Mouse (Mus musculus): Measurements from ENCODE around the gene Acad10.
"Not testable (repeated sequence)": the region's sequence is repeated elsewhere in the genome, so short reads cannot be mapped to it uniquely, and the experiment has no call there.

Gene Acad10

DNA sequence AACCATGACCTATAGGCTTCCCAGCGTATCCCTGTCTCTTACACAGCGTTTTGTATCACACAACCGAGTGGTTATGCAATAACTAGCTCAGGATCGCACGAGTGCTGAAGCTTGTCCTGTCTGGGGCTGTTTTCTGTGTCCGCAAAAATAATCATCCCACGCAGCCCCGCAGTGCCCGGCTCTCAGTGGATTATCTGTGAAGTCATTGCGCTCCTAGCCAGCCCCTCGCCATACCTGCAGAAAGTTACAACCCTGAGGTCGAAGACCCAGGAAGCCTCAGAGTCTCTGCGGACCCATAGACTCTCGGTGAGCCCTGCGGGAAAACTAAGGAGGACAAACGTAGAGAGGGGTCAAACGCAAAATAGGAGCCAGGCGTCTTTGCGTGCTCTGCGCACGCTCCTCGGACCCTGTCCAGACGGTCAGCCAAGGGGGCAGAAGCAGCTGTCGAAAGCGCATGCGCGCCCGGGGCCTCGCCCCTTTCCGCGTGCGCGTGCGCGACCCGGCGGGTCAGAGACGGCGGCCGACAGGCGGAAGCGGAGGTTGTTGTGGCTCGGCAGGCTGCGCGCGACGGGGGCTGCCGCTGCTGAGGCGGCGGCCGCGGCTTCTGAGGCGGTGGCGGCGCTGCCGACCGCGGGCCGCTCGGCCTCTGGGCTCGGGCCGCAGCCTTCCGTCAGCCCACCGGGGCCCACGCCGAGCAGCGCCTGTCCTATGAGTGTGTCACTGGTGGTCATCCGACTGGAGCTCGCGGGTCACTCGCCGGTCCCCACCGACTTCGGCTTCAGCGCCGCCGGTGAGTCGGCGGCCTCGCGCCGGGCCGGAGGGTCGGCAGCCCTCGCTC is at the start of gene Acad10, which contains the start of gene Brap:
Gene Acad10 (minus strand): TSS at position 456 of the 838 bp plus-strand sequence.
Gene Brap (plus strand): TSS at position 505 of the 838 bp plus-strand sequence.
- peak; percentile 90 to 93 for DNase-seq (ENCODE audit: low spot score in 2 of 2)

GRCm38 (mm10) chr5:121704512-121705248 is 44.4 kb upstream of the Acad10 start:
- DNase-seq (ENCODE audit: low spot score in 2 of 2): no peak

DNA sequence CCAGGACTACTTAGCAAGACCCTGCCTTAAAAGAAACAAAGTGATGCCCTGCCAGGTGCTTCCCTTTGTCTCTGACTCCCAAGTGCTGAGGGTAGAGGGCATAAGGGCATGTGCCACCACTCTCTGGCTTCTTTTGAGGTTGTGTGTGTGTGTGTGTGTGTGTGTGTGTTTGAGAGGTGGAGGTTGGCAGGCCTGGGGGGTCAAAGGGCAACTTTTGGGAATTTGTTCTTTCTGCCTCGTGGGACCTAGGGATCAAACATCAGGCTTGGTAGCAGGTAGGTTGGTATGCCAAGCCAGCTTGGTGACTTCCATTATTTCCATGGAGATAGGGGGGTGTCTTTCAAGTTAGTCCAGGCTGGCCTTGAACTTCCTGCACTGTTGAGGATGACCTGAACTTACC is 43.0 kb upstream of the Acad10 start:
- no peak for DNase-seq (ENCODE audit: low spot score in 2 of 2)

GRCm38 (mm10) chr5:121701111-121701769 is 40.9 kb upstream of the Acad10 start:
- DNase-seq (ENCODE audit: low spot score in 2 of 2): no peak

- peak; percentile 22 to 38 for DNase-seq (ENCODE audit: low spot score in 2 of 2)
These were observed 40.2 kb upstream of the Acad10 start for GRCm38 (mm10) chr5:121700496-121700895.

DNA sequence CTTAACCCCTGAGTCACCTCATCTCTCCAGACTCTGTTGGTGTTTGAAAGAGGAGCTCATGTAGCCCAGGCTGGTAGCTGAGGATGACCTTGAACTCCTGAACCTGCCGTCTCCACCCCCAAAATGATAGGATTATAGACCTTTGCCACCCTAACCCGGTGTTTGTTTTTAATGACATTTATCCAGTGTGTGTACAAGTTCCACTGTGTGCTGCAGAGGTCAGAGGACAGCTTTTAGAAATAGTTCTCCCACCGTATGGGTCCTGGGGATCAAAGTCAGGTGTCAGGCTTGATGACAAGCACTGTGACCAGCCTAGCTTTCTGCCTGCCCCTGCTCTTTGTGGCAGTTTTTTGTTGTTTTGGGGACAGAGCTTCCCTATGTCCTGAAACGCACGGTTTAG is 39.6 kb upstream of the Acad10 start:
- no peak for DNase-seq (ENCODE audit: low spot score in 2 of 2)

- DNase-seq (ENCODE audit: low spot score in 2 of 2): no peak
These were observed 36.4 kb upstream of the Acad10 start for GRCm38 (mm10) chr5:121696761-121697160.

GRCm38 (mm10) chr5:121692897-121693296 is 32.6 kb upstream of the Acad10 start:
- DNase-seq (ENCODE audit: low spot score in 2 of 2): no peak

DNA sequence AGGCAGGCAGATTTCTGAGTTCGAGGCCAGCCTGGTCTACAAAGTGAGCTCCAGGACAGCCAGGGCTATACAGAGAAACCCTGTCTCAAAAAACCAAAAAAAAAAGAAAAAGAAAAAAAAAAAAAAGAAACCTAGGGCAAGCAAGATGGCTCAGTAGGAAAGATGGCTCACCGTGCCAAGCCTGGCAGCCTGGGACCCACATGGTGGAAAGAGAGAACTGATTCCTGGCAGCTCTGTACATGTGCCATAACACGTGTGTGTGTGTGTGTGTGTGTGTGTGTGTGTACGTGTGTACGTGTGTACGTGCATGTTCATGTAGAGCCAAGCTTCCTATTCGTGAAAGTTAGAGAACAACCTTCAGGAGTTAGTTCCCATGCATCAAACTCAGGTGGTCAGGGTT is 31.1 kb upstream of the Acad10 start:
- DNase-seq (ENCODE audit: low spot score in 2 of 2): not testable (repeated sequence)

- DNase-seq (ENCODE audit: low spot score in 2 of 2): peak; percentile 9 to 44
These were observed 30.3 kb upstream of the Acad10 start for GRCm38 (mm10) chr5:121690482-121691211.

GRCm38 (mm10) chr5:121686113-121686898 is 26.0 kb upstream of the Acad10 start:
- DNase-seq (ENCODE audit: low spot score in 2 of 2): no peak

GRCm38 (mm10) chr5:121685495-121685894 is 25.2 kb upstream of the Acad10 start:
- no peak for DNase-seq (ENCODE audit: low spot score in 2 of 2)

DNA sequence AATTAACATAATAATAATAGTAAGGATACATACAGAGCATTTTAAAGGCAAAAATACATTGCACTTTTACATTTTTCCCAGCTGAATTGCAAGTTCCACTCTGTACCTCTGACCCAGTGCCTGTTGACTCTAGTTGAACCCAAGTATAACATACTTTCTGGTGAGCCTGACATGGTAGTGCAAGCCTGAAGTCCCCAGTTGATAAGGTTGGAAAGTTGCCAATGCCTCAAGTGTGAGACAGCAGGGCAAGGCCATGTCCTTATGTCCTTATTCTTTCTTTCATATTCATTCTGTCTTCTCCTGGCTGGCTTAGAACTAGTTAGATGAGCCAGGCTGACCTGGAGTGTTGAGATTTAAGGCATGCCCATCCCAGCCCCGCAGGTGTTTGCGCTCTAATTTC is 21.9 kb upstream of the Acad10 start:
- no peak for DNase-seq (ENCODE audit: low spot score in 2 of 2)

DNA sequence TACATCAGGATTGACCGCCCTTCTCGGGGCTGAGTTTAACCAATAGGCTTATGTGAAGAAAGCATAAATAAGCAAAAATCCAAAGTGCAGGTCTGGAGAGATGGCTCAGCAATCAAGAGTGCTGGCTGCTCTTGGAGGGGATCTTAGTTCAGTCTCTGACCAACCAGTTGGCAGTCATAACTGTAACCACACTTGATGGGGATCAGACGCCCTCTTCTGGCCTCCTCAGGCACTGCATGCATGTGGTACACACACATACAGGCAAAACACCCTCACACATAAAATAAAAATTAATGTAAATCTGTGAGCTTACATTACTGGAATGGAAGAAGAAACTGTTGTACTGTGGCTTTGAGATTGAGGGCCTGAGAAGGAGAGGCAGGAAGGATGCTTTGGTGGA is 10.1 kb upstream of the Acad10 start:
- no peak for DNase-seq (ENCODE audit: low spot score in 2 of 2)

- no peak for DNase-seq (ENCODE audit: low spot score in 2 of 2)
These were observed 8.1 kb upstream of the Acad10 start for GRCm38 (mm10) chr5:121668411-121668810.

DNA sequence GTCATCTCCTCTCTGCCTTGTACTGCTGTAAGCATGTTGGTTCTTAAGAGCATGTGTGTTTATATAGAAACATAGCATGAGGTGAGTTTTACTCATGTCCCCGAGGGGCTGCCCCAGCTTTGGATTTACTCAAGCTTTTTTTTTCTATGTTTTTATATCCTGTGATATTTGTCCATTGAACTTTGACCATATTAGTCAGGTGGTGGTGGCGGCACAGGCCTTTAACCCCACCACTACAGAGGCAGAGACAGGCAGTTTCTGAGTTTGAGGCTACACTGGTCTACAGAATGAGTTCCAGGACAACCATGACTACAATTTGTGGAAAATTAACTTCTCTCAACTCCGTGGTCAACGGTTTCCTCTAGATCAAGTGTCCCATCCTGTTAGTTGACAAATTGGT is 6.8 kb upstream of the Acad10 start:
- DNase-seq (ENCODE audit: low spot score in 2 of 2): no peak

- DNase-seq (ENCODE audit: low spot score in 2 of 2): no peak
These were observed 4.7 kb upstream of the Acad10 start for GRCm38 (mm10) chr5:121664971-121665370.

DNA sequence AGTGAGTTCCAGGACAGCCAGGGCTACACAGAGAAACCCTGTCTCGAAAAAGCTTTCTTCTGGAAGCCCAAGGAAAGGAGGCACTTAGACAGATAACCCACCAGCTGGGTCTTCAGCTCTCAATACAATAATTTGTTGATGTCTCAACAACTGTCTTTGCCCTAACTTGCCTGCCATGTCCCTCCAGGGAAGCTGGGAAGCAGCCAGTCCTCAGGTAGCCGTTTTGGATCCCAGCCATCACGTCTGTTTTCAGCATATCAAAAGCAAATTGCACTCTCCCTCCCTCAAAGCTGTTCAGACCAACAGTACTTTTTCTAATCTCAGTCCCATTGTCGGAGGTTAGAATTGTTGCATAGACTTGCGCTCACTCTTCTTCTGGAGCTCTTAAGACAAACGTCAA is 3.8 kb upstream of the Acad10 start:
- DNase-seq (ENCODE audit: low spot score in 2 of 2): no peak

DNA sequence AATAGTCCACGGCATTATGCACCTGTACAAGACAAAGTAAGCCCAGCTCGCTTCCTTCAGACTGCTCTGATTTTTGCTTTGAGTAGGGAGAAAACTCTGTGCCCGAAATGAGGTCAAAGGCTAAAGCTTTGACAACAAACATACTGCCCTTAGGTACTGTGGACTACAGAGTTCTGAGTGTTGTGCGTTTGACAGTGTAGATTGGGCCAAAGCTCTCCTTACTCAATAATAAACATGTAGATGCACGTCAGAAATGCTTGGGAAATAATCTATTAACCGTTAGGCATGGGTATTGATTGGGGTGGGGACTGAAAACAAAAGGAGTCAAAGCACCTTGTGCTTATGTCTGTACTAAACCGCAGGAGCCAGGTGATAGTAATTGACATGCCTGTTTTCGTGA is 3.1 kb upstream of the Acad10 start:
- DNase-seq (ENCODE audit: low spot score in 2 of 2): no peak

GRCm38 (mm10) chr5:121661494-121661893 is 1.2 kb upstream of the Acad10 start:
- no peak for DNase-seq (ENCODE audit: low spot score in 2 of 2)

DNA sequence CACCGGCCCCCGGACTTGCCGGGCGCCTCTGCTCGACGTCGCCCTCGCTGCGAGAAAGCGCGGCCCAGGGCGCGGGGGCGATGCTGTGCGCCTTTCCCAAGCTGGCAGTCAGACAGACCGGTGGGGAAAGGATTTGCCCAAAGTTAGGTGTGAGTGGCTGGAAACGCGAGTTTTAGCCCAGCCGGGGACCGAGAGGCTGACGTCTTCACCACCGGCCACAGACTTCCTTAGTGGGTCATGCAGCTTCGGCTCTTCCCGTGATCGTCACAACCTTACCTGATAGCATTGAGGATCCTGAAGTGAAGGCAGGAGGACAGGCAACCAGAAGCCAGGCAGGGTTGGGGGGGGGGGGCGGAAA is 562 bp upstream of the Acad10 start:
- peak in 1 of 2 experiments; percentile 19 for DNase-seq (ENCODE audit: low spot score in 2 of 2)
